Mouse (Mus musculus): ENCODE results near the gene Grm2.

- TF ChIP-seq CTCF (IDR thresholded peaks at IDR 0.05; ENCODE audit: control insufficient read depth, insufficient read depth, low read length), result no peak
- TF ChIP-seq POLR2A (IDR thresholded peaks at IDR 0.05; ENCODE audit: borderline replicate concordance, control insufficient read depth, low read depth, low read length), result no peak
These were observed 10.1 kb downstream of the Grm2 start for GRCm38 (mm10) chr9:106645684-106646271.

Data from bone marrow, adult 2 months (tissue).